Mouse (Mus musculus): ENCODE measurements around the gene Tbx5. TPM values are rescaled to one million over a fixed set of nuclear protein-coding genes. Genes with fewer than 3 reads are reported as not detected.

Tbx5 gene
- polyA plus RNA-seq, 1 experiment = 2.7 TPM

- Histone ChIP-seq H3K4me3 (ENCODE audit: insufficient read depth, low read depth, low read length) (0 out of 2 replicates have a peak overlapping the region, but pooled peaks have one; percentile 9), H3K27ac (replicated peaks; ENCODE audit: low read depth, low read length) (no peak overlapping the region)
These were observed 28.8 kb upstream of the Tbx5 start for GRCm38 (mm10) chr5:119803411-119804251.

GRCm38 (mm10) chr5:119804301-119805039 lies 28.0 kb upstream of the Tbx5 start:
- H3K4me1 ChIP-seq (ENCODE audit: control insufficient read depth, insufficient read depth, insufficient read length, low read length) = no peaks in the 10 kb centered on the region
- no peak overlapping the region for H3K27ac ChIP-seq (replicated peaks; ENCODE audit: low read depth, low read length)
- no peak overlapping the region for H3K4me3 ChIP-seq (ENCODE audit: insufficient read depth, low read depth, low read length)

More at GRCm38 (mm10) chr5:119803411-119804251, 28.8 kb upstream of the Tbx5 start:
- H3K4me1 ChIP-seq (ENCODE audit: control insufficient read depth, insufficient read depth, insufficient read length, low read length) = no peaks in the 10 kb centered on the region

GRCm38 (mm10) chr5:119805636-119806035 lies 26.8 kb upstream of the Tbx5 start:
- no peak overlapping the region for H3K4me3 ChIP-seq (ENCODE audit: insufficient read depth, low read depth, low read length)
- H3K27ac ChIP-seq (replicated peaks; ENCODE audit: low read depth, low read length) = no peak overlapping the region
- H3K4me1 ChIP-seq (ENCODE audit: control insufficient read depth, insufficient read depth, insufficient read length, low read length) = no peaks in the 10 kb centered on the region

- Histone ChIP-seq H3K4me1 (ENCODE audit: control insufficient read depth, insufficient read depth, insufficient read length, low read length) (no peaks in the 10 kb centered on the region), H3K4me3 (ENCODE audit: insufficient read depth, low read depth, low read length) (no peak overlapping the region), H3K27ac (replicated peaks; ENCODE audit: low read depth, low read length) (no peak overlapping the region)
These were observed 26.0 kb upstream of the Tbx5 start for GRCm38 (mm10) chr5:119806467-119806866.

GRCm38 (mm10) chr5:119807481-119808183 lies 24.8 kb upstream of the Tbx5 start:
- Histone ChIP-seq H3K4me1 (ENCODE audit: control insufficient read depth, insufficient read depth, insufficient read length, low read length) (no peaks in the 10 kb centered on the region), H3K27ac (replicated peaks; ENCODE audit: low read depth, low read length) (no peak overlapping the region), H3K4me3 (ENCODE audit: insufficient read depth, low read depth, low read length) (no peak overlapping the region)

GRCm38 (mm10) chr5:119808713-119809112 lies 23.8 kb upstream of the Tbx5 start:
- Histone ChIP-seq H3K27ac (replicated peaks; ENCODE audit: low read depth, low read length) (no peak overlapping the region), H3K4me1 (ENCODE audit: control insufficient read depth, insufficient read depth, insufficient read length, low read length) (no peaks in the 10 kb centered on the region), H3K4me3 (ENCODE audit: insufficient read depth, low read depth, low read length) (no peak overlapping the region)

GRCm38 (mm10) chr5:119810994-119811690 lies 21.3 kb upstream of the Tbx5 start:
- H3K4me3 ChIP-seq (ENCODE audit: insufficient read depth, low read depth, low read length) = no peak overlapping the region
- no peaks in the 10 kb centered on the region for H3K4me1 ChIP-seq (ENCODE audit: control insufficient read depth, insufficient read depth, insufficient read length, low read length)
- no peak overlapping the region for H3K27ac ChIP-seq (replicated peaks; ENCODE audit: low read depth, low read length)

GRCm38 (mm10) chr5:119815247-119815646 lies 17.2 kb upstream of the Tbx5 start:
- no peaks in the 10 kb centered on the region for H3K4me1 ChIP-seq (ENCODE audit: control insufficient read depth, insufficient read depth, insufficient read length, low read length)
- H3K4me3 ChIP-seq (ENCODE audit: insufficient read depth, low read depth, low read length) = no peak overlapping the region
- no peak overlapping the region for H3K27ac ChIP-seq (replicated peaks; ENCODE audit: low read depth, low read length)

GRCm38 (mm10) chr5:119820452-119820851 lies 12.0 kb upstream of the Tbx5 start:
- Histone ChIP-seq H3K4me1 (ENCODE audit: control insufficient read depth, insufficient read depth, insufficient read length, low read length) (no peaks in the 10 kb centered on the region), H3K4me3 (ENCODE audit: insufficient read depth, low read depth, low read length) (no peak overlapping the region), H3K27ac (replicated peaks; ENCODE audit: low read depth, low read length) (no peak overlapping the region)

- H3K27ac ChIP-seq (replicated peaks; ENCODE audit: low read depth, low read length) = no peak overlapping the region
- no peak overlapping the region for H3K4me3 ChIP-seq (ENCODE audit: insufficient read depth, low read depth, low read length)
- H3K4me1 ChIP-seq (ENCODE audit: control insufficient read depth, insufficient read depth, insufficient read length, low read length) = no peaks in the 10 kb centered on the region
These were observed 11.0 kb upstream of the Tbx5 start for GRCm38 (mm10) chr5:119821506-119821905.

- Histone ChIP-seq H3K4me3 (ENCODE audit: insufficient read depth, low read depth, low read length) (no peak overlapping the region), H3K27ac (replicated peaks; ENCODE audit: low read depth, low read length) (no peak overlapping the region), H3K4me1 (ENCODE audit: control insufficient read depth, insufficient read depth, insufficient read length, low read length) (0 out of 2 replicates have a peak, but pooled peaks cover 3% of the 10 kb centered on the region)
These were observed 5.1 kb upstream of the Tbx5 start for GRCm38 (mm10) chr5:119827341-119827740.

- H3K4me3 ChIP-seq (ENCODE audit: insufficient read depth, low read depth, low read length) = peak overlapping the region; percentile 58; the same call in 1 of the 2 replicates
These were observed 1.9 kb upstream of the Tbx5 start for GRCm38 (mm10) chr5:119830611-119831010.

GRCm38 (mm10) chr5:119831201-119831771 lies 1.2 kb upstream of the Tbx5 start:
- Histone ChIP-seq H3K4me1 (ENCODE audit: control insufficient read depth, insufficient read depth, insufficient read length, low read length) (0 out of 2 replicates have a peak, but pooled peaks cover 3% of the 10 kb centered on the region), H3K27ac (replicated peaks; ENCODE audit: low read depth, low read length) (peak overlapping the region; percentile 76), H3K4me3 (ENCODE audit: insufficient read depth, low read depth, low read length) (peak overlapping the region; percentile 58)

More at GRCm38 (mm10) chr5:119830611-119831010, 1.9 kb upstream of the Tbx5 start:
- H3K4me1 ChIP-seq (ENCODE audit: control insufficient read depth, insufficient read depth, insufficient read length, low read length) = 0 out of 2 replicates have a peak, but pooled peaks cover 3% of the 10 kb centered on the region
- H3K27ac ChIP-seq (replicated peaks; ENCODE audit: low read depth, low read length) = peak overlapping the region; percentile 76

GRCm38 (mm10) chr5:119831791-119832478 lies 533 bp upstream of the Tbx5 start:
- Histone ChIP-seq H3K4me1 (ENCODE audit: control insufficient read depth, insufficient read depth, insufficient read length, low read length) (0 out of 2 replicates have a peak, but pooled peaks cover 3% of the 10 kb centered on the region), H3K4me3 (ENCODE audit: insufficient read depth, low read depth, low read length) (peak overlapping the region; percentile 44), H3K27ac (replicated peaks; ENCODE audit: low read depth, low read length) (peak overlapping the region; percentile 77)

Data from brown adipose tissue, adult 24 weeks (tissue).